Mouse (Mus musculus) monocyte, adult 5-6 weeks (primary cell): ENCODE measurements around the gene Aoc2. TPM values are rescaled to one million over a fixed set of nuclear protein-coding genes. Genes with fewer than 3 reads are reported as not detected.

Experiments used
- ATAC-seq: fragments of 153-309, 156-312 bp; replicated peaks from 2 replicates; pipeline ENCODE4 v1.8.0; 2017; ENCODE audit warnings: mild to moderate bottlenecking; ENCODE audit not compliant: low TSS enrichment, insufficient number of reproducible peaks, severe bottlenecking, poor library complexity, low FRiP score
- total RNA-seq: library from RNA; stranded (forward); fragments of 200-1000, 200-491, 200-594 nt; gene quantifications from 3 replicates; pipeline ENCODE4 v1.2.3, GENCODE M21; 2017

The Aoc2 gene
- 0.53 to 3.6 TPM (median 1.8 TPM) in 3 replicates for total RNA-seq

- ATAC-seq = no peak
Measured at GRCm38 (mm10) chr11:101324763-101325162, at the start of gene Aoc2. Gene Aoc2 (plus strand): TSS chr11:101325063.

DNA sequence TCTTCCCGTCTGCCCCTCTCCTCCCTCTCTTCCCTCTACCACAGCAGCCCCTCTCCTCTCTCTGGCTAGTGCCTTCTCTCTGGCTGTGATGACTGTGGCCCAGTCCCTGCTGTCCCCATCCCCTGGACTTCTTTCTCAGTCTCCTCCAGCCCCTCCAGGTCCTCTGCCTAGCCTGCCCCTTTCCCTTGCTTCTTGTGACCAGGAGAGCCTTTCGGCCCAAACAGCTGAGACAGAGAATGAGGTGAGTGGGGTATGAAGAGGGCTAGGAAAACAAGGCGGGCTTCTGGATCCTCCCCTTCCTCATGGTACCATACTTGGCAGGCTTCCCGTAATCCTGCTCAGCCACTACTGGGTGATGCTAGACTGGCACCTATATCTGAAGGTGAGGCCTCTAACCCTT lies 49.6 kb upstream of the Aoc2 start:
- no peak for ATAC-seq

GRCm38 (mm10) chr11:101276319-101277070 lies 48.4 kb upstream of the Aoc2 start:
- no peak for ATAC-seq

- no peak for ATAC-seq
Measured at GRCm38 (mm10) chr11:101277381-101278222, 47.3 kb upstream of the Aoc2 start.

- peak; percentile 94 for ATAC-seq
Measured at GRCm38 (mm10) chr11:101278223-101279192, 46.4 kb upstream of the Aoc2 start, which contains the start of the genes Cntd1 and Coa3. Gene Cntd1 (plus strand): TSS chr11:101279012. Gene Coa3 (minus strand): TSS chr11:101279114.

DNA sequence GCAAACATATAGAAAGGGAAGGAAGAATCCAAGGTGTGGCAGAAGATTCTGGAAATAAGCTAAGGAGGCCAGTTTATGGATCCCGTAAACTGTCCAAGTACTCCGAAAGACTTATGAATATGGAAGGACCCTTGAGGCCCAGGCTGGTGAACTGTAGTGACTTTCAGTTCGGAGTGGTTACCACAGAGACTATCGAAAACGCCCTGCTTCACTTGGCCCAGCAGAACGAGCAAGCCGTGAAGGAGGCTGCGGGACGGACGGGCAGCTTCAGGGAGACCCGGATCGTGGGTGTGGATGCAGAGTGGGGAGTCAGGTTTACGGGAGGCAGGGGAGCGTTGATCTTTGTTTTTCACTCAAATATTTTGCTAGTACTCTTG lies 45.7 kb upstream of the Aoc2 start:
- no peak for ATAC-seq

DNA sequence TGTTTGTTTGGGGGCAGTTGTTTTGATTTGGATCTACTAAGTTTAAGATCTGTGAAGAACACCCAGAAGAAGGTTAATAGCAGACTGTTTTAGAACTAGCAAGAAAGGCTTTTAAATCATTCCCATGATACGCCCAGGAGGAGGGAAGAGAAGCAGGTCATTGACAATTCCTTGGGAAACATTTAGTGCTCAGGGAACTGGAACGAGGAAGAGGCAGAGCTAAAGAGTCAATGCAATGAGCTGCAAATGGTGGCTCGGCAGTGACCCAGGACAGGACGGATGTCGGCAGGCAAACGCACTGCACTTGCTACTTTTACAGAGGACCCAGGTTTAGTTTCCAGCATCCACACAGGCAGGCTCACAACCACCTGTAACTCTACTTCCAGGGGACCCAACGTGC lies 44.0 kb upstream of the Aoc2 start:
- ATAC-seq = no peak

DNA sequence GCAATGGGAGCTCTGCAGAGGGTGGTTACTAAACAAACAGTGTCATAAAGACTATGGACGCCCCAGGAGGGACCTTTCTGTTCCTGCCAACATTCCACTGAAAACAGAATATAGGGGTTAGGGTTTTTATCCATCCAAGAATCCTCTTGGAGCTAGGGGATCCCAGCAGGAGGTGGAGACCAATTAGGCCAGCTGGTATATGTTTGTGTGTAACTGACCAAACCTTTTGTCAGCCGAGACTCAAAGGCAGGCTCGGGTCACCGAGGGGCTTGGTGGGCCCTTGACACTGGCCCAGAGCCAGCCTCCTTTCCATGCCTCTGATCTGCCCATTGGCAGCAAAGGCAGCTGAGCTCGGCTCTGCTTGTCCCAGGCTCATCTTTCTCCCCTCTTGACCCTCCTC lies 42.0 kb upstream of the Aoc2 start:
- ATAC-seq = no peak

GRCm38 (mm10) chr11:101283805-101284204 lies 41.1 kb upstream of the Aoc2 start:
- no peak for ATAC-seq

DNA sequence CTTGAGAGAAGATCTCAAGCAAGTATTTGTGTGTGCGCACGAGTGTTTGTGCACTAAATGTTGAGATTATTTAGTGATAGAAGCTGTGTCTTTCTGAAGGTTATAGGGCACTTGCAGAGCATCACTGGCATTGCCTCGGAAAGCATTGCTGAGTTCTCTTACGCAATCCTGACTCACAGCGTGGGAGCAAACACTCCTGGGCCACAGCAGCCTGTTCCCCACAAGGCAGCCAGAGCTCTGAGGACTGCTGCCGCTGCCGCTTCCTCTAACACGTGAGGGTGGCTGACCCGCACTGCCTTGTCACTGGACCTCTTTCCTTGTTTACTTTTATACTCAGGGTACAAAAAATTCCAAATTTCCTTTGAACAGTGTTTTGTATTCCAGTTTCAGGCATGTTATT lies 37.6 kb upstream of the Aoc2 start:
- peak; percentile 43; the same call in 1 of the 2 replicates for ATAC-seq

GRCm38 (mm10) chr11:101291231-101291630 lies 33.6 kb upstream of the Aoc2 start:
- ATAC-seq = no peak

DNA sequence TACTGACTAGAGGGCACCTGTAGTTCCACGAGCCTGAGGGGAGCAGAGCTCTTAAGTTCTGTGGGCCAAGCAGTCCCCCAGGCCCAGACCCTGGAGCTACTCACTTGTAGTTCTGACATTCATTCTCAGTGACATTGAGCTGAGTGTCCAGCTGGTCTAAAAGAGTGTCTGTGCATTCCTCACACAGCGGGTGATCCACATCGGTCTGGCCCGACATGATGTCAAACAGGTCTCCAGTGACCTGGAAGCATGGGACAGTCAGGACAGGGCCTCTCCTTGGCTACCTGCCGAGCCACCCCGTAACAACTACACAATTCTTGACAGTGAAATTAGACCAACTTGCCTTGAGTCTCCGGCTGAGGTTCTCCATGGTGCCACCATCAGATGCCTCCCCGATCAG lies 29.7 kb upstream of the Aoc2 start:
- no peak for ATAC-seq

DNA sequence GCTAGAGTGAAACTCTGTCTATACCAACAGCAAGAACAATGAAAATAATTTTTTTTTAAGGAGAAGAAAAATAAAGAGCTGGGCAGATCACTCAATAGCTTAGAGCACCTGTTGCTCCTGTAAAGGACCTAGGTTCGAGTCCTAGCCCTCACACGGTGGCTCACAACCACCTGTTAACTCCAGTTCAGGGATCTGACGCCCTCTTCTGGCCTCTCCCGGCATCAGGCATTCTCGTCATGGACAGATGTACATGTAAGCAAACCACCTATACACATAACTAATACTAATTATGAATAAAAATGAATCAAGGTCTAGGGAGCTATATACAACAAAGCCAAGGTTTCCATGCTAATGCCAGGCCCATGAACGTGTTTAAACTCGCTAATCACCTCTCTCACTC lies 24.0 kb upstream of the Aoc2 start:
- ATAC-seq = no peak

DNA sequence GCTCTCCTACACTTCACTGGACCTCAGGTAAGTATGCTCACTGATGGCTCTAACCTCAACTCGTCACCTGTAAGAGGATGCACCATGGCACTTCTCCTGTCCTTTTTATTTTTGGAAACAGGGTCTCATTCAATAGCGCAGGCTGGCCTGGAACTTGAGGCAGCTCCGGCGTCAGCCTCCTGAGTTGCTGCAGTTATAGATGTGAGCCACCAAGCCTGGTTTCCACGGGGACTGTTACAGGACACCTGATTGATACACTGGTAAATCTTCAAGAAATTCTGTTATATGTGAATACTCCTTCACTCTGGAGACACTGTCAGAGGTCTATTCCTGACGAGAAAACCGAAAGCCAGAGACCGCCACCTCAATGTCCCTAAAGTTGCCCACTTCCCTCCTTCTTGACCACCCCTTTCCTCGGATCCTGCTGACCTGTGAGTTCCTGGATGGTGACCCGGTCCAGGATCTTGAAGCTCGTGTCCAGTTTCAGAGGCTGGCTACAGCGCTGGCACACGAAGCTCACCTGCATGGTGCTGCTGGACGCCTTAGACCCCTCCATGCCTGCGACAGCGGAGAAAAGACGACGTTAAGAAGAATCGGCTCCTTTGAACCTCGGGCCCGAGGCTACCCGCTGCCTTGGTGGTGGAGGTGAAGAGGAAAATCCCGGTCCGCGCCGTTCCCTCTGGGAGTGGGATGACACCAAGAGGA lies 23.4 kb upstream of the Aoc2 start:
- ATAC-seq = peak; percentile 14; the same call in 1 of the 2 replicates

GRCm38 (mm10) chr11:101302004-101302798 lies 22.7 kb upstream of the Aoc2 start, which contains the start of gene Becn1:
Gene Becn1 (minus strand): TSS chr11:101302286.
- peak; percentile 98 for ATAC-seq

- ATAC-seq = no peak
Measured at GRCm38 (mm10) chr11:101307744-101308143, 17.1 kb upstream of the Aoc2 start.

- ATAC-seq = no peak
Measured at GRCm38 (mm10) chr11:101311083-101311482, 13.8 kb upstream of the Aoc2 start.
